Mouse (Mus musculus): Measurements from ENCODE around the gene Supt3.

Supt3 gene

GRCm38 (mm10) chr17:44973489-44973888 lies 196.5 kb downstream of the Supt3 start:
- DNase-seq: no peak

GRCm38 (mm10) chr17:44977690-44978089 lies 200.7 kb downstream of the Supt3 start:
- no peak for DNase-seq

- DNase-seq: no peak
Measured at GRCm38 (mm10) chr17:44987964-44988363, 211.0 kb downstream of the Supt3 start.

- no peak for DNase-seq
Measured at GRCm38 (mm10) chr17:45003311-45003710, 226.4 kb downstream of the Supt3 start.

- no peak for DNase-seq
Measured at GRCm38 (mm10) chr17:45004477-45005170, 227.7 kb downstream of the Supt3 start.

GRCm38 (mm10) chr17:45007461-45007860 lies 230.5 kb downstream of the Supt3 start:
- no peak for DNase-seq

GRCm38 (mm10) chr17:45008663-45009062 lies 231.7 kb downstream of the Supt3 start:
- no peak for DNase-seq

- no peak for DNase-seq
Measured at GRCm38 (mm10) chr17:45010409-45010808, 233.5 kb downstream of the Supt3 start.

GRCm38 (mm10) chr17:45016746-45017145 lies 239.8 kb downstream of the Supt3 start:
- DNase-seq: no peak

GRCm38 (mm10) chr17:45020155-45020930 lies 243.4 kb downstream of the Supt3 start:
- DNase-seq: no peak

- no peak for DNase-seq
Measured at GRCm38 (mm10) chr17:45028441-45028840, 251.5 kb downstream of the Supt3 start.

- no peak for DNase-seq
Measured at GRCm38 (mm10) chr17:45029106-45029505, 252.2 kb downstream of the Supt3 start.

GRCm38 (mm10) chr17:45032209-45032608 lies 255.3 kb downstream of the Supt3 start:
- DNase-seq: no peak

- no peak for DNase-seq
Measured at GRCm38 (mm10) chr17:45033617-45034016, 256.7 kb downstream of the Supt3 start.

GRCm38 (mm10) chr17:45041084-45041483 lies 264.1 kb downstream of the Supt3 start:
- no peak for DNase-seq

- no peak for DNase-seq
Measured at GRCm38 (mm10) chr17:45045804-45046203, 268.9 kb downstream of the Supt3 start.

GRCm38 (mm10) chr17:45046583-45046982 lies 269.6 kb downstream of the Supt3 start:
- no peak for DNase-seq

- no peak for DNase-seq
Measured at GRCm38 (mm10) chr17:45047236-45047635, 270.3 kb downstream of the Supt3 start.

- DNase-seq: no peak
Measured at GRCm38 (mm10) chr17:45051971-45052370, 275.0 kb downstream of the Supt3 start.

GRCm38 (mm10) chr17:45053371-45053770 lies 276.4 kb downstream of the Supt3 start:
- DNase-seq: no peak

GRCm38 (mm10) chr17:45054526-45054925 lies 277.6 kb downstream of the Supt3 start:
- DNase-seq: no peak

- no peak for DNase-seq
Measured at GRCm38 (mm10) chr17:45056894-45057293, 279.9 kb downstream of the Supt3 start.

- no peak for DNase-seq
Measured at GRCm38 (mm10) chr17:45057780-45058179, 280.8 kb downstream of the Supt3 start.
